Mouse (Mus musculus) left cerebral cortex, postnatal 36 days (tissue): ENCODE data around the gene Rcbtb2. TPM values are rescaled to one million over a fixed set of nuclear protein-coding genes. Genes with fewer than 3 reads are reported as not detected.
A peak's percentile ranks its signal among the peaks of the same experiment; 100 is the strongest.

Experiments used
- DNase-seq, 2 experiments: peaks; one replicate each; pipeline ENCODE4 v3.0.0; 2021 to 2022; ENCODE audit warnings: low spot score in 2 of 2, mixed read lengths in 1 of 2
- intact Hi-C: fragments of 180-260 bp; cut with DNase I; formaldehyde crosslinking; loops from one replicate; pipeline ENCODE4 v1.15.1; 2025
- total RNA-seq, 2 experiments: library from RNA; stranded (reverse); gene quantifications; 2 replicates each; pipeline ENCODE4 v1.2.3; 2021

The Rcbtb2 gene
- total RNA-seq, 2 experiments from 2014 or later = 18.4 to 22.9 TPM

- no peak for DNase-seq
- intact Hi-C loops = no loop called here
Measured at GRCm38 (mm10) chr14:73177961-73178360, 55.1 kb downstream of the Rcbtb2 start.

GRCm38 (mm10) chr14:73179221-73179681 lies 56.4 kb downstream of the Rcbtb2 start:
- intact Hi-C loops = no loop called here
- DNase-seq = no peak

GRCm38 (mm10) chr14:73180671-73181070 lies 57.8 kb downstream of the Rcbtb2 start:
- intact Hi-C loops = no loop called here
- no peak for DNase-seq

GRCm38 (mm10) chr14:73181144-73181543 lies 58.3 kb downstream of the Rcbtb2 start:
- no peak for DNase-seq
- intact Hi-C loops = no loop called here

GRCm38 (mm10) chr14:73186875-73187274 lies 64.0 kb downstream of the Rcbtb2 start:
- no peak for DNase-seq
- intact Hi-C loops = no loop called here

GRCm38 (mm10) chr14:73199058-73199457 lies 76.2 kb downstream of the Rcbtb2 start:
- peak in 1 of 2 experiments; percentile 38 for DNase-seq
- intact Hi-C loops = no loop called here

- intact Hi-C loops = no loop called here
- no peak for DNase-seq
Measured at GRCm38 (mm10) chr14:73201447-73201846, 78.6 kb downstream of the Rcbtb2 start.

- DNase-seq = no peak
- intact Hi-C loops = no loop called here
Measured at GRCm38 (mm10) chr14:73204016-73204415, 81.2 kb downstream of the Rcbtb2 start.

- no peak for DNase-seq
- intact Hi-C loops = no loop called here
Measured at GRCm38 (mm10) chr14:73209262-73209661, 86.4 kb downstream of the Rcbtb2 start.

GRCm38 (mm10) chr14:73210196-73210595 lies 87.4 kb downstream of the Rcbtb2 start:
- intact Hi-C loops = no loop called here
- no peak for DNase-seq

GRCm38 (mm10) chr14:73211477-73211876 lies 88.6 kb downstream of the Rcbtb2 start:
- intact Hi-C loops = no loop called here
- no peak for DNase-seq

GRCm38 (mm10) chr14:73217062-73217461 lies 94.2 kb downstream of the Rcbtb2 start:
- DNase-seq = no peak

GRCm38 (mm10) chr14:73222316-73222970 lies 99.6 kb downstream of the Rcbtb2 start:
- DNase-seq = no peak
- intact Hi-C loops = no loop called here

More at GRCm38 (mm10) chr14:73217062-73217461, 94.2 kb downstream of the Rcbtb2 start:
- intact Hi-C loops = no loop called here

- DNase-seq = no peak
- intact Hi-C loops = no loop called here
Measured at GRCm38 (mm10) chr14:73226346-73226745, 103.5 kb downstream of the Rcbtb2 start.

- intact Hi-C loops = no loop called here
Measured at GRCm38 (mm10) chr14:73226849-73227248, 104.0 kb downstream of the Rcbtb2 start.

GRCm38 (mm10) chr14:73231286-73231982 lies 108.6 kb downstream of the Rcbtb2 start:
- intact Hi-C loops = no loop called here
- no peak for DNase-seq

More at GRCm38 (mm10) chr14:73226849-73227248, 104.0 kb downstream of the Rcbtb2 start:
- no peak for DNase-seq

GRCm38 (mm10) chr14:73234468-73235031 lies 111.7 kb downstream of the Rcbtb2 start:
- no peak for DNase-seq
- intact Hi-C loops = no loop called here

GRCm38 (mm10) chr14:73237848-73238321 lies 115.0 kb downstream of the Rcbtb2 start, which contains the start of gene Lpar6:
TSS of gene Lpar6 (plus strand) at chr14:73237895.
- intact Hi-C loops = no loop called here
- peak in 1 of 2 experiments; percentile 29 for DNase-seq

- no peak for DNase-seq
- intact Hi-C loops = no loop called here
Measured at GRCm38 (mm10) chr14:73238498-73239250, 115.8 kb downstream of the Rcbtb2 start.

- DNase-seq = no peak
- intact Hi-C loops = no loop called here
Measured at GRCm38 (mm10) chr14:73239291-73239690, 116.5 kb downstream of the Rcbtb2 start.
